Mouse (Mus musculus): ENCODE measurements around the gene Samd11. TPM values are rescaled to one million over a fixed set of nuclear protein-coding genes. Genes with fewer than 3 reads are reported as not detected.

Samd11 gene
- total RNA-seq (2021): not detected
- long read RNA-seq, experiment 1: 0 reads
- long read RNA-seq, experiment 2: 0 reads

DNA sequence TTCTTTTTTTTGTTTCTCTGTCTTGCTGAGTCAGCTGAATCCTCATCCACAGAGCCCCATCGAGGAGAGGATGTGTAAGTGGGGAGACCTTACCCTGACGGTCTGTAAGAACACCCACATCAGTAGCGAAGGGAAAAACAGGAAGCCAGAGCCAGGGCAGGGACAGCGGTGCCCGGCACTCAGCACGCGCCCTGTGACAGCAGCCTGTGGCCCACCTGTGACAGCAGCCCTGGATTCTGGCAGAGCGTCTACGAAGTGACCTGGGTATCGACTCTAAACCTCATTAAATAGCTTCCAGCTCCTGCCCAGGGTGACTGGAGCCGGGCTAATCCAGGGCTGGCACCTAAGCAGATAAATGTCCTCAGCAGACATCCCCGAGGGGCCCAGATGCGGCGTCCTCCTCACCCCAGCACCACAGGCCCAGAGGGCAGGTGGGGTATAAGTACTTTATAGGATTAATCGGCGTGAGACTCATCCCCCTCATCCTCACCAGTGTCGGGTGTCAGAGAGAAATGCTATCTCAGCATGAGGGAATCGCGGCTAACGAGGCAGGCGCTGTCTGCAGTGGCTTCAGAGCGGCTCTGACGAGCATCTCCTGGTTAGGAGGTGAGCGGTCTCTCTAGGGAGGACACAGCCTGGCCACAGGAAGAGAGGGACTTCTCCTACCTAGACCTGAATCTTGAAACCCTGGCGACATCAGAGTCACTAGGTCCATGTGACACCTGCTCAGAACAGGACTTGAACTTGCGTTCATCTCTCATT lies at the start of gene Samd11:
Gene Samd11, minus strand, starts transcription at position 580 of the 762 bp plus-strand sequence.
- Histone ChIP-seq H3K27ac (no peak within 1 kb of the TSS), H3K4me3 (peak within 1 kb of the TSS; percentile 48)
- DNase-seq: no peak
- TF ChIP-seq CTCF (IDR thresholded peaks at IDR 0.05): no peak
- intact Hi-C loops (cut with DNase I): no loop called here

DNA sequence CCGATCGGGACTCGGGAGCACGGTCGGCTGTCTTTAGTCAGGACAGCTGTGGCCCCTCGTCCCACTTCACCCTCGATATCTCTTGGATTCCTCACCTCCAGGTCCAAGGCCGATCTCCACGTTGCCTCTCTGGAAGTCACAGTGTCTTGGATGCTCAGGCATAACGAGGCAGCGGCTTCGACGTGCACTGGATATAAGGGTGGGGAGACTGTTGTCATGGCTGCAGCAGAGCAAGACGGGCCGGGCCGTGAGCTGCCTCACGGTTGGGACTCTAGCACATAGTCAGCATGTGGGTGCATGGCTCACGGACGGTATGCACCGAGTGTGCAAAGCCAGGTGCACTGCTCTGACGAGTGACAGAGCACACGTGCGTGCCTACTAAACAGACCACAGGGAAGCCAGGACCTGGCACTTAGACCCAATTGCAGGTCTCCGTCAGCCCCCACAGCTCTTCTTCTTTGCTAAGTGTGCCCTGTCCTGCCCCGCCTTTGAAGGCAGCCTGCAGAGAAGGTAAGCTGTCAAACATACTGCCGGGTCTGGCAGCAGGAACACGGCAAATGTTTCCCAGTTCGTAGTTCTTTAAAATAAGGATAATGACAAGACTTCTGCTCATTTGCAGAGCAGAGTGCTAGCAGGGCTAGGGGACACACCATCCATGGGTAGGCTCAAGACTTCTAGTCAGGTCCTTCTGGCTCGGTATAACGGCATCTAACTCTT lies 938 bp downstream of the Samd11 start:
- H3K27ac ChIP-seq: no peak overlapping the region
- DNase-seq: no peak
- H3K4me3 ChIP-seq: peak overlapping the region; percentile 48
- intact Hi-C loops (cut with DNase I): no loop called here
- TF ChIP-seq CTCF (IDR thresholded peaks at IDR 0.05): no peak

GRCm38 (mm10) chr4:156253043-156253442 lies 2.4 kb downstream of the Samd11 start:
- intact Hi-C loops (cut with DNase I): no loop called here
- TF ChIP-seq CTCF (IDR thresholded peaks at IDR 0.05): no peak
- no peak for DNase-seq
- Histone ChIP-seq H3K27ac (no peak overlapping the region), H3K4me3 (no peak overlapping the region)

DNA sequence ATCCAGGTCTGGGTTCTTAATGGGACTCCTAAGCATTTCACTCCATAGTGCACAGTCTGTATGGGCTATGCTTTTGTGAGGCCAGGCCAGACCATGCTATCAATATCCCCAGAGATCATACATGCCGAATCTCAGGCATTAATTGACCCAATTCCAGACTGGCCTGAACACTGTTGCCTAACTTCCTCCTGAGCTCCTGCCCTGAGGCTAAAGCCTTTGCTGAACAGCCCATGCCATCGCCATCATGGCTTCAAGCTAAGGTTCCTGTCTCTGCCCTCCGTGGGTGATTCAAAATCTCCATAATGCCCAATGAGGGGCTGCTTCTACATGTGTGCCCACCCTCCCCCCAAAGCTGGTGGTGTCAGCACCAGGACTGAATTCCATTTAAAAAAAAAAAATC lies 2.8 kb downstream of the Samd11 start:
- Histone ChIP-seq H3K4me3 (no peak overlapping the region), H3K27ac (no peak overlapping the region)
- no peak for DNase-seq
- intact Hi-C loops (cut with DNase I): no loop called here
- TF ChIP-seq CTCF (IDR thresholded peaks at IDR 0.05): no peak

- TF ChIP-seq CTCF (IDR thresholded peaks at IDR 0.05): no peak
- no peak for DNase-seq
- H3K4me3 ChIP-seq: no peak overlapping the region
- intact Hi-C loops (cut with DNase I): no loop called here
- no peak overlapping the region for H3K27ac ChIP-seq
These were observed 3.3 kb downstream of the Samd11 start for GRCm38 (mm10) chr4:156252140-156252539.

GRCm38 (mm10) chr4:156251081-156251480 lies 4.4 kb downstream of the Samd11 start:
- DNase-seq: no peak
- TF ChIP-seq CTCF (IDR thresholded peaks at IDR 0.05): no peak
- H3K27ac ChIP-seq: no peak overlapping the region
- H3K4me3 ChIP-seq: no peak overlapping the region
- intact Hi-C loops (cut with DNase I): no loop called here

- no peak for TF ChIP-seq CTCF (IDR thresholded peaks at IDR 0.05)
- no peak overlapping the region for H3K27ac ChIP-seq
- no peak overlapping the region for H3K4me3 ChIP-seq
- intact Hi-C loops (cut with DNase I): no loop called here
- DNase-seq: no peak
These were observed 5.9 kb downstream of the Samd11 start for GRCm38 (mm10) chr4:156249567-156249966.

- intact Hi-C loops (cut with DNase I): no loop called here
These were observed 18.6 kb downstream of the Samd11 start for GRCm38 (mm10) chr4:156236651-156237447.

GRCm38 (mm10) chr4:156235808-156236533 lies 19.5 kb downstream of the Samd11 start, which contains the start of gene Noc2l:
Noc2l (plus strand) TSS chr4:156236010.
- H3K27ac ChIP-seq: peak within 1 kb of the TSS; percentile 90
- intact Hi-C loops (cut with DNase I): loop anchor here (2.0 kb wide), 1 partner anchor 33 kb away; the partner anchor contains the start of gene AW011738
- TF ChIP-seq CTCF (IDR thresholded peaks at IDR 0.05): no peak

More at GRCm38 (mm10) chr4:156236651-156237447, 18.6 kb downstream of the Samd11 start:
- Histone ChIP-seq H3K27ac (no peak overlapping the region), H3K4me3 (peak overlapping the region; percentile 92)
- TF ChIP-seq CTCF (IDR thresholded peaks at IDR 0.05): no peak
- no peak for DNase-seq

GRCm38 (mm10) chr4:156235360-156235770 lies 20.1 kb downstream of the Samd11 start:
- no peak for DNase-seq
- Histone ChIP-seq H3K27ac (peak overlapping the region; percentile 87), H3K4me3 (peak overlapping the region; percentile 92)
- intact Hi-C loops (cut with DNase I): loop anchor here (2.0 kb wide), 1 partner anchor 33 kb away; the partner anchor contains the start of gene AW011738
- peak; percentile 22; the same call in 1 of the 2 replicates for TF ChIP-seq CTCF (IDR thresholded peaks at IDR 0.05)

More at GRCm38 (mm10) chr4:156235808-156236533, 19.5 kb downstream of the Samd11 start, which contains the start of gene Noc2l:
- DNase-seq: peak; percentile 96
- H3K4me3 ChIP-seq: peak within 1 kb of the TSS; percentile 92

GRCm38 (mm10) chr4:156234701-156235213 lies 20.7 kb downstream of the Samd11 start, which contains the start of gene Plekhn1:
Plekhn1 (minus strand) TSS chr4:156234857.
- intact Hi-C loops (cut with DNase I): loop anchor here (2.0 kb wide), 1 partner anchor 32 kb away; the partner anchor contains the start of gene AW011738
- Histone ChIP-seq H3K4me3 (peak within 1 kb of the TSS; percentile 92), H3K27ac (peak within 1 kb of the TSS; percentile 90)
- DNase-seq: peak; percentile 88
- TF ChIP-seq CTCF (IDR thresholded peaks at IDR 0.05): no peak

Measured in gastrocnemius, adult 2 months (tissue).